Mouse (Mus musculus): ENCODE measurements around the gene Rplp0. TPM values are rescaled to one million over a fixed set of nuclear protein-coding genes. Genes with fewer than 3 reads are reported as not detected.
"Not testable (repeated sequence)": the region's sequence is repeated elsewhere in the genome, so short reads cannot be mapped to it uniquely, and the experiment has no call there.

The Rplp0 gene
- polyA plus RNA-seq (2016; fragmentation: Nextera tagmentation; extraction: Ambion mirVana): 1,442 and 1,757 TPM in 2 replicates

- Histone ChIP-seq H3K9me3 (replicated peaks) (no peaks in the 10 kb centered on the region), H3K4me3 (peak within 1 kb of the TSS; percentile 89), H3K36me3 (peaks cover 47% of the 10 kb centered on the region), H3K27ac (peak within 1 kb of the TSS; percentile 97), H3K4me1 (peaks cover 30% of the 10 kb centered on the region), H3K27me3 (ENCODE audit: low read depth, poor library complexity, severe bottlenecking) (no peaks in the 10 kb centered on the region)
- peak; percentile 99 for DNase-seq (ENCODE audit: low spot score)
- under 1% methylated on average over 78 of the region's 78 CpGs for WGBS
Measured at GRCm38 (mm10) chr5:115559237-115560101, at the start of gene Rplp0. TSS of gene Rplp0 (plus strand) at chr5:115559467.

GRCm38 (mm10) chr5:115509790-115510689, 49.2 kb upstream of the Rplp0 start:
- Histone ChIP-seq H3K27me3 (ENCODE audit: low read depth, poor library complexity, severe bottlenecking) (no peaks in the 10 kb centered on the region), H3K27ac (peak overlapping the region; percentile 71), H3K36me3 (peaks cover 22% of the 10 kb centered on the region), H3K9me3 (replicated peaks) (no peaks in the 10 kb centered on the region), H3K4me1 (peaks cover 64% of the 10 kb centered on the region), H3K4me3 (0 out of 2 replicates have a peak overlapping the region, but pooled peaks have one; percentile 95)
- WGBS: 79% methylated on average over 15 of the region's 15 CpGs
- no peak for DNase-seq (ENCODE audit: low spot score)

GRCm38 (mm10) chr5:115512375-115512774, 46.9 kb upstream of the Rplp0 start:
- Histone ChIP-seq H3K4me3 (no peak overlapping the region), H3K4me1 (peaks cover 60% of the 10 kb centered on the region), H3K27ac (no peak overlapping the region), H3K9me3 (replicated peaks) (no peaks in the 10 kb centered on the region), H3K36me3 (peaks cover 41% of the 10 kb centered on the region), H3K27me3 (ENCODE audit: low read depth, poor library complexity, severe bottlenecking) (no peaks in the 10 kb centered on the region)
- DNase-seq (ENCODE audit: low spot score): no peak
- WGBS: 94% methylated on average over 7 of the region's 7 CpGs

- Histone ChIP-seq H3K4me1 (peaks cover 51% of the 10 kb centered on the region), H3K36me3 (peaks cover 47% of the 10 kb centered on the region), H3K9me3 (replicated peaks) (no peaks in the 10 kb centered on the region), H3K27ac (no peak overlapping the region), H3K4me3 (no peak overlapping the region), H3K27me3 (ENCODE audit: low read depth, poor library complexity, severe bottlenecking) (no peaks in the 10 kb centered on the region)
- WGBS: 95% methylated on average over 14 of the region's 14 CpGs
- no peak for DNase-seq (ENCODE audit: low spot score)
Measured at GRCm38 (mm10) chr5:115513246-115513645, 46.0 kb upstream of the Rplp0 start.

- peaks cover 49% of the 10 kb centered on the region for H3K36me3 ChIP-seq
- peak overlapping the region; percentile 85; the same call in 1 of the 2 replicates for H3K27ac ChIP-seq
- no peaks in the 10 kb centered on the region for H3K9me3 ChIP-seq (replicated peaks)
- no peak for DNase-seq (ENCODE audit: low spot score)
- H3K27me3 ChIP-seq (ENCODE audit: low read depth, poor library complexity, severe bottlenecking): no peaks in the 10 kb centered on the region
- H3K4me3 ChIP-seq: no peak overlapping the region
- 96% methylated on average over 16 of the region's 16 CpGs for WGBS
- H3K4me1 ChIP-seq: peaks cover 47% of the 10 kb centered on the region
Measured at GRCm38 (mm10) chr5:115513721-115514120, 45.5 kb upstream of the Rplp0 start.

- Histone ChIP-seq H3K9me3 (replicated peaks) (no peaks in the 10 kb centered on the region), H3K4me3 (no peak overlapping the region), H3K36me3 (peaks cover 54% of the 10 kb centered on the region), H3K27ac (peak overlapping the region; percentile 85), H3K4me1 (peaks cover 40% of the 10 kb centered on the region), H3K27me3 (ENCODE audit: low read depth, poor library complexity, severe bottlenecking) (no peaks in the 10 kb centered on the region)
- 80% methylated on average over 6 of the region's 6 CpGs for WGBS
- DNase-seq (ENCODE audit: low spot score): no peak
Measured at GRCm38 (mm10) chr5:115514346-115514745, 44.9 kb upstream of the Rplp0 start.

- peak overlapping the region; percentile 25 for H3K4me3 ChIP-seq
- 60% methylated on average over 20 of the region's 20 CpGs for WGBS
- no peaks in the 10 kb centered on the region for H3K27me3 ChIP-seq (ENCODE audit: low read depth, poor library complexity, severe bottlenecking)
- peak overlapping the region; percentile 85 for H3K27ac ChIP-seq
- H3K9me3 ChIP-seq (replicated peaks): no peaks in the 10 kb centered on the region
- no peak for DNase-seq (ENCODE audit: low spot score)
- peaks cover 55% of the 10 kb centered on the region for H3K36me3 ChIP-seq
- H3K4me1 ChIP-seq: peaks cover 35% of the 10 kb centered on the region
Measured at GRCm38 (mm10) chr5:115514896-115515587, 44.2 kb upstream of the Rplp0 start.

- peak overlapping the region; percentile 54 for H3K27ac ChIP-seq
- no peaks in the 10 kb centered on the region for H3K9me3 ChIP-seq (replicated peaks)
- H3K27me3 ChIP-seq (ENCODE audit: low read depth, poor library complexity, severe bottlenecking): no peaks in the 10 kb centered on the region
- 88% methylated on average over 32 of the region's 32 CpGs for WGBS
- no peak overlapping the region for H3K4me3 ChIP-seq
- peaks cover 57% of the 10 kb centered on the region for H3K36me3 ChIP-seq
- peaks cover 43% of the 10 kb centered on the region for H3K4me1 ChIP-seq
- no peak for DNase-seq (ENCODE audit: low spot score)
Measured at GRCm38 (mm10) chr5:115516081-115516907, 43.0 kb upstream of the Rplp0 start.

- 93% methylated on average over 7 of the region's 7 CpGs for WGBS
- 0 out of 2 replicates have a peak overlapping the region, but pooled peaks have one; percentile 54 for H3K27ac ChIP-seq
- no peaks in the 10 kb centered on the region for H3K9me3 ChIP-seq (replicated peaks)
- peaks cover 55% of the 10 kb centered on the region for H3K36me3 ChIP-seq
- H3K27me3 ChIP-seq (ENCODE audit: low read depth, poor library complexity, severe bottlenecking): no peaks in the 10 kb centered on the region
- peaks cover 45% of the 10 kb centered on the region for H3K4me1 ChIP-seq
- DNase-seq (ENCODE audit: low spot score): no peak
- no peak overlapping the region for H3K4me3 ChIP-seq
Measured at GRCm38 (mm10) chr5:115516908-115517307, 42.4 kb upstream of the Rplp0 start.

- DNase-seq (ENCODE audit: low spot score): no peak
- Histone ChIP-seq H3K4me3 (no peak overlapping the region), H3K27ac (no peak overlapping the region), H3K27me3 (ENCODE audit: low read depth, poor library complexity, severe bottlenecking) (no peaks in the 10 kb centered on the region), H3K9me3 (replicated peaks) (no peaks in the 10 kb centered on the region), H3K4me1 (peaks cover 50% of the 10 kb centered on the region), H3K36me3 (peaks cover 53% of the 10 kb centered on the region)
- WGBS: 95% methylated on average over 9 of the region's 9 CpGs
Measured at GRCm38 (mm10) chr5:115517501-115517900, 41.8 kb upstream of the Rplp0 start.

GRCm38 (mm10) chr5:115518214-115518613, 41.1 kb upstream of the Rplp0 start:
- H3K36me3 ChIP-seq: peaks cover 45% of the 10 kb centered on the region
- 96% methylated on average over 8 of the region's 8 CpGs for WGBS
- not testable (repeated sequence) for H3K9me3 ChIP-seq (replicated peaks); H3K27me3 ChIP-seq (ENCODE audit: low read depth, poor library complexity, severe bottlenecking); H3K27ac ChIP-seq; DNase-seq (ENCODE audit: low spot score); H3K4me3 ChIP-seq
- H3K4me1 ChIP-seq: peaks cover 57% of the 10 kb centered on the region
